Comparison of ENCODE assay signal across 19 mouse cellular contexts in genomic region chrX:103286899-103287722, GRCm38 (mm10). TPM values are rescaled to one million over a fixed set of nuclear protein-coding genes. Genes with fewer than 3 reads are reported as not detected.
DNase-seq lines count a peak whose midpoint lies in the region; ATAC-seq and TF ChIP-seq lines count a peak whose summit lies in the region.
"Had no signal": no experiment of that assay in that cellular context is flagged by ENCODE, and none has a peak within 500 bp of the region (broad histone marks: within the 10 kb centered on the region; RNA-seq: fewer than 3 reads in every experiment).

No protein-coding gene starts in this region.

- peaks cover 23% of the 10 kb centered on the region for H3K27me3 ChIP-seq in forebrain, embryonic 11.5 days (ENCODE audit: control insufficient read depth, insufficient read depth, low read length)
- H3K27me3 ChIP-seq in lung, embryonic 15.5 days = peaks cover 37% of the 10 kb centered on the region

- no peak overlapping the region for H3K9ac ChIP-seq in forebrain, embryonic 11.5 days (ENCODE audit: low read length)
- no peak overlapping the region for H3K9ac ChIP-seq in lung, embryonic 15.5 days
- H3K9ac ChIP-seq: limb, embryonic 12.5 days had no signal

- no peak overlapping the region for H3K4me3 ChIP-seq in lung, adult 2 months (replicated peaks; ENCODE audit: extremely low read depth, low read depth, low read length)
- H3K4me3 ChIP-seq in forebrain, embryonic 11.5 days (ENCODE audit: low read depth, low read length) = no peak overlapping the region
- H3K4me3 ChIP-seq in lung, embryonic 15.5 days = no peak overlapping the region
- H3K4me3 ChIP-seq: erythroblast, embryonic 14.5 days; limb, embryonic 12.5 days had no signal

- H3K9me3 ChIP-seq in forebrain, embryonic 11.5 days (ENCODE audit: control insufficient read depth, low read length) = no peaks in the 10 kb centered on the region
- H3K9me3 ChIP-seq in lung, embryonic 15.5 days = no peaks in the 10 kb centered on the region
- H3K9me3 ChIP-seq: limb, embryonic 12.5 days had no signal

- no peak overlapping the region for H3K4me2 ChIP-seq in forebrain, embryonic 11.5 days (ENCODE audit: low read depth, low read length, severe bottlenecking)
- H3K4me2 ChIP-seq in lung, embryonic 15.5 days = no peak overlapping the region

- no peaks in the 10 kb centered on the region; the same call in 1 of the 2 replicates for H3K4me1 ChIP-seq in lung, adult 2 months (ENCODE audit: control insufficient read depth, insufficient read depth, low read length)
- peaks cover 4% of the 10 kb centered on the region; the same call in 1 of the 2 replicates for H3K4me1 ChIP-seq in forebrain, embryonic 11.5 days (replicated peaks; ENCODE audit: control insufficient read depth, insufficient read depth, low read length)
- peaks cover 14% of the 10 kb centered on the region for H3K4me1 ChIP-seq in lung, embryonic 15.5 days

- H3K27ac ChIP-seq in forebrain, embryonic 11.5 days (ENCODE audit: low read depth, low read length) = no peak overlapping the region
- peak overlapping the region; percentile 33 for H3K27ac ChIP-seq in lung, embryonic 15.5 days
- H3K27ac ChIP-seq: limb, embryonic 12.5 days had no signal

- TF ChIP-seq CTCF in lung, adult 2 months (IDR thresholded peaks at IDR 0.05; ENCODE audit: insufficient read depth, low read length) = no peak

- peak; percentile 30; the same call in 1 of the 2 replicates for ATAC-seq in forebrain, embryonic 11.5 days (replicated peaks; ENCODE audit: low FRiP score)
- ATAC-seq in lung, embryonic 15.5 days (ENCODE audit: borderline replicate concordance, extremely low read depth, low FRiP score, low TSS enrichment) = peak; percentile 81; the same call in 1 of the 2 replicates

- TF ChIP-seq POLR2A in lung, adult 2 months (IDR thresholded peaks at IDR 0.05; ENCODE audit: borderline replicate concordance, extremely low read depth, low read depth, low read length) = no peak

- no peaks in the 10 kb centered on the region for H3K36me3 ChIP-seq in forebrain, embryonic 11.5 days (ENCODE audit: control insufficient read depth, insufficient read depth, low read length)
- no peaks in the 10 kb centered on the region for H3K36me3 ChIP-seq in lung, embryonic 15.5 days
- H3K36me3 ChIP-seq: limb, embryonic 12.5 days had no signal

- peak; percentile 2 for DNase-seq in lung, adult 2 months
- DNase-seq in lung, postnatal 25 days (ENCODE audit: low spot score) = no peak
- no peak for DNase-seq in forebrain, embryonic 11.5 days (ENCODE audit: low spot score)
- peak; percentile 5 for DNase-seq in retina, postnatal 1 day
- DNase-seq in kidney, postnatal 25 days = no peak
- no peak for DNase-seq in ovary, postnatal 14 days (ENCODE audit: low spot score)
- DNase-seq in layer of hippocampus, postnatal 10 days (ENCODE audit: low spot score in 2 of 2) = no peak
- DNase-seq: cerebellum, adult 9-11 months; gastrocnemius, postnatal 14 days had no signal

- 49% methylated on average over 4 of the region's 4 CpGs for WGBS in lung, adult 2 months
- WGBS in forebrain, embryonic 11.5 days = 36% methylated on average over 4 of the region's 4 CpGs
- WGBS in lung, embryonic 15.5 days = 32% methylated on average over 4 of the region's 4 CpGs

RNA-seq across cellular contexts. Expression of gene Cdx4, which starts 34.1 kb away (rescaled TPM):
- not detected in 2 replicates for polyA plus RNA-seq in lung, adult 2 months (2012; rRNA removed)
- not detected in 2 replicates for polyA plus RNA-seq in forebrain, embryonic 11.5 days (2014; fragmentation: Nextera tagmentation; extraction: Ambion mirVana)
- not detected in 2 replicates for polyA plus RNA-seq in lung, embryonic 15.5 days (2015; fragmentation: Nextera tagmentation; extraction: Ambion mirVana)
- not detected for total RNA-seq in layer of hippocampus, postnatal 10 days (2021)
- total RNA-seq: gastrocnemius, postnatal 14 days; layer of hippocampus, postnatal 14 days; megakaryocyte progenitor cell, adult 5-6 weeks had no signal
- polyA plus RNA-seq: C2C12; erythroblast, embryonic 14.5 days; heart, postnatal 0 days; kidney, embryonic 16.5 days; limb, embryonic 12.5 days; neural tube, embryonic 11.5 days; stomach, embryonic 16.5 days had no signal

Comparison
In these comparisons a context has a peak if more than half of its experiments do, and no peak if none do; other contexts are left out.
1. DNase-seq: peak in lung, adult 2 months (single experiment) and retina, postnatal 1 day (single experiment); none in lung, postnatal 25 days (single experiment), forebrain, embryonic 11.5 days (single experiment), kidney, postnatal 25 days (0 of 2), ovary, postnatal 14 days (single experiment) and layer of hippocampus, postnatal 10 days (0 of 2).